Mouse (Mus musculus): ENCODE measurements around the gene Cdyl.

The Cdyl gene

DNA sequence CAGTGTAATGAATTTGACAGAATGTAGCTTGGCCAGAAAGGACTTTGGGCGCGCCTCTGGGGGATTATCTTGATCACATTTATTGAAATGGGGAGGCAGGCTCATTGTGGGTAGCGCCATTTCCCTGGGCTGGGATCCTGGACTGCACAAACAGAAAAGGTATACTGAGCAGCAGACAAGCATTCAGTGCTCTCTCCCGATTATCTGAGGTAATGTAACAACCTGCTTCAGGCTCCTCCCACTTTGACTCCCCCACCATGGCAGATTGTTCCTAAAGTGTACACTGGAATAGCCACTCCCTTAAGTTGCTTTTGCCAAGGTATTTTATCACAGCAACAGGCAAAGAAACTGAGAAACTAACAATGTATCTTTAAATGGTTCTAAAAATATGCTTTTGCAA lies 58.0 kb downstream of the Cdyl start:
- DNase-seq: no peak

DNA sequence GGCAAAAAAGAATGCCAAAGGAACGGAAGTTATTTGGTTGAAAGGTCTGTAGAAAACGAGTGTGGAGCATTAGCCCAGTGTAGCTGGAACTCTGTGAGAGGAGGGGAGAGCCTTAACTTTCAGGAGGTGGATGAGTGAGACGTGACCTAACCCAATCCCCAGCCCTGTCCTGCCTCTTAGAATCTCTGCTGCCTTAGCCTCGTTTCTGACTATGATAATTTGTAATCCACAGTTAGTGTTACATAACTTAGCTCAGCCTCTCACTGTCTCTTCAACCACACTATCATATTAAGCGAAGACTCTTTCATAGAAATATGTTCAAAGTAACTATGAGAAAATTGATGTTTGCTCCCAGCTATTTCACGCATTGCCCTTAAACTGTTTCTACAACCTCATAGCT lies 59.9 kb downstream of the Cdyl start:
- DNase-seq: no peak

DNA sequence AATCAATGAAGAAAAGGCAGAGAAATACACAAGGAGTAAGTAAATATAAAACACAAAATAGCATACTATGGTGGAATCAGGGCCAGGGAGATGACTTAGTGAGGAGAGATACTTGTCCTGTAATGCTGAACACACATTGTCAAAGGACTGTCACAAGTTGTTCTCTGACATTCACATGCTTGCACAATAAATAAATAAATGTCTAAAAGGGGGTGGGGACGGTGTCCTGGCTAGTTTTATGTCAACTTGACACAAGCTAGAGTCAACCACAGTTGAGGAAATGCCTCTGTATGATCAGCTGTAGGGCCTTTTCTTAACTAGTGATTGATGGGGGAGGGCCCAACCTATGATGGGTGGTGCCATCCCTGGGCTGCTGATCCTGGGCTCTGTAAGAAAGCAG lies 63.4 kb downstream of the Cdyl start:
- DNase-seq: no peak

DNA sequence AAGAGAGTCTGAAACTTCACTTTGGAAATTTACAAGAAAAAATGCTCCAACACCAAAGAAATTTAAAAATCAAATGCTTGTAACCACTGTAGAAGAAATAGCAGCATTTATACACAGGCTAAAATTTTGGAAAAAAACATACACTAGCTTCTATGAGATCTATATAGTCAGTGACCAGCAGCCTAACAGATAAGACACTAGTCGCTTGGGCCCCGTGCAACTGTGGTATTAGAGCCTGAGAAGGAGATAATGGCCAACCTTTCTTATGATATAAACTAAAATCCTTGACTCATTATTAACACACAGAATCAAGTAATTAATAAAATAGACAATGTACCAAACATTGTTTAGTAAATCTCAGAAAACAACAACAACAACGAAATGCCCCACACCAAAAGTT lies 66.4 kb downstream of the Cdyl start:
- DNase-seq: peak; percentile 50

DNA sequence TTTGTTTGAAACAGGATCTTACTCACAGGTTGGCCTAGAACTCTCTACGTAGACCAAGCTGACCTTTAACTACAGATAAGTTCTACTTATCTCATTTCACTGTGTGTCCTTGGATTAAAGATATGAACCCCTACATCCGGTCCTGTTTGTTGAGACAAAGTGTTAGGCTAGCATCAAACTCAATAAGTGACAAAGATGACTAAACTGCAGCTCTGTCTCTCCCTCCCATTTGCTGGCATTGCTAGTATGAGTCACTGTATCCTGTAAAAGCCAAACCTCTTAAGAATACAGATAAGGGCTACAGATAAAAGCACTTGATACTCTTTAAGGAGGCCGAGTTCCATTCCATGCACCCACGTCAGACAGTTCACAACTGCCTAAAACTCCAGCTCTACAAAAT lies 72.5 kb downstream of the Cdyl start:
- no peak for DNase-seq

DNA sequence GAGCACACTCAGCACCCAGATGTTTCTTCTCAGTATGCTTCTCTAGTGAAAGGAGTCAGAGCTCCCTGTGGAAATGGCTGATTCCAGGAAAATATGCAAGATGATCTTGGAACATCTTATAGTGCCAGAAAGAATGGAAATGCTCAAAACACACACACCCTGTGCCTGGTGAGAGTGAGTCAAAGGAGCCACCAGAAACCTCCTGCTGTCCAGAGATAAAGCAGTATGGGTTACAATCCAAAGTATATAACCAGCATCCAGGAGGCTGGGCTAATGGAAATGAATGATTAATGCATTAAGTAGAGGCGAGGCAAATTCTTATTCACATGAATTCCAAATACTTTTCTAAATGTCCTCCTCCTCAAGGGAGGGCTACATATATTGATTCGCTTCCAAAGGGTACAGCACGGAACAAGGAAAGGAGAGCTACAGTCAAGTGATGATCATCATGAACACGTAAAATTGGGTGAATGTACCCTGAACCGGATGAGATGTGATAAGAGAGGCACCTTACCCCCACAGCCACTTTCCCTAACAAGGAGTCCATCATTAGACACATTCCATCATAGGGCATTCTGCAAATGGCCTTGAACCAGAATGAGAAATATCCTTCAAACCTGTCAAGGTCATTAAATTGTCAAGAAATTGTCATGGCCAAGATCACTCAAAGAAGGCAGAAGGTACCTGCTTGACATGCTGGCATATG lies 73.4 kb downstream of the Cdyl start:
- peak; percentile 36 for DNase-seq

DNA sequence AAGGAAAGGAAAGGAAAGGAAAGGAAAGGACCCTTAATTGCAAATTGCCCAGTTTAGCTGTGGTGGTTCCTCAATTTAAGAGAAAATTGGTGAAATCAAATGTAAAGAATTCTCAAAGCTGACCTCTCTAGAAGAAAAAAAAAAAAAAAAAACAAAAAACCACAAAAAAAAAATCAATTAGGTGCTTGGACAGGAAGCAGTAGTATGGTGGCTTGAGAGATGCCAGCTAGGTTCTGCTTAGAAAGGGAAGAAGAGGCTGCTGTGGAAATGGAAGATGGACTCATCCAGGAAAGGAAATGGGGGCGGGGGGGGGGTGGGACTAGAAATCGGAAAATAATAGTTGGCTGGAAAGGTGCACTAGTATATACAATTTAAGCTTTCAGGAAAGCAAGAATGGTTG lies 77.9 kb downstream of the Cdyl start:
- no peak for DNase-seq

DNA sequence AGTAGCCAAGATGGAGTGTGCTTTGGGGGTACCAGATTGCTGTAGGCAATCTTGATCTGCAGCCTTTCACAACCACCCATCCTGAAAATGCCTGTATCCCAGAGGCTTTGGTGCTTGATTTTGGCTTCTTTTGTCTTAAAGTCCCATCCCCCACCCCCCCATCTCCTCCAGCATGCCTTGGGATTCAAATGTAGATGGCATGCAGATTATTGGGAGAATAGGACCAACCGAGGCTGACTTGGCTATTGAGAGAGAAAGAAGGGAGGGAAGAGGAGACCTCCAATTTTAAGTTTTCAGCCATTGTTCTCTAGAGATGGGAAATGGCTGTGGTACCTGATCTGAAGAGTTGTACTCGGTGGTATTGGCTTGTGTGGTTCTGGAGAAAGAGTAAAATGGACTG lies 78.6 kb downstream of the Cdyl start:
- no peak for DNase-seq

DNA sequence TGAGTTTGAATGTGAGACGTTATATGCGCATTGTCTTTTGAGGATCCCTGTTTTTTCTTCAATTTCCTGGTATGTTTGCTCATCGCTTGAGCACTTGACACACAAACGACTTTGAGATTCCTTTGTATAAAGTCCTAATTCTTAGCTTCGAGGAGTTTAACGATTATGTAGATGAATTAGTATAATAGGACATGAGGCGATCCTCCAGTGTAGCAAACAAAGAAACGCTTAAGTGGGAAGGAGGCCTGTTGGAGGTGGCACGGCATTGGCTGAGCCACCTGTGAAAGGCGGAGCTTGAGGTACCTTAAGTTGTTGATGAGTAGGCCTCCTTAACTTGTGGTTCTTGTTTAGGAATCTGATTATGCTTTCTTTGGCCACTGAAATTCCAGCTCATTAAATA lies 79.8 kb downstream of the Cdyl start:
- no peak for DNase-seq

DNA sequence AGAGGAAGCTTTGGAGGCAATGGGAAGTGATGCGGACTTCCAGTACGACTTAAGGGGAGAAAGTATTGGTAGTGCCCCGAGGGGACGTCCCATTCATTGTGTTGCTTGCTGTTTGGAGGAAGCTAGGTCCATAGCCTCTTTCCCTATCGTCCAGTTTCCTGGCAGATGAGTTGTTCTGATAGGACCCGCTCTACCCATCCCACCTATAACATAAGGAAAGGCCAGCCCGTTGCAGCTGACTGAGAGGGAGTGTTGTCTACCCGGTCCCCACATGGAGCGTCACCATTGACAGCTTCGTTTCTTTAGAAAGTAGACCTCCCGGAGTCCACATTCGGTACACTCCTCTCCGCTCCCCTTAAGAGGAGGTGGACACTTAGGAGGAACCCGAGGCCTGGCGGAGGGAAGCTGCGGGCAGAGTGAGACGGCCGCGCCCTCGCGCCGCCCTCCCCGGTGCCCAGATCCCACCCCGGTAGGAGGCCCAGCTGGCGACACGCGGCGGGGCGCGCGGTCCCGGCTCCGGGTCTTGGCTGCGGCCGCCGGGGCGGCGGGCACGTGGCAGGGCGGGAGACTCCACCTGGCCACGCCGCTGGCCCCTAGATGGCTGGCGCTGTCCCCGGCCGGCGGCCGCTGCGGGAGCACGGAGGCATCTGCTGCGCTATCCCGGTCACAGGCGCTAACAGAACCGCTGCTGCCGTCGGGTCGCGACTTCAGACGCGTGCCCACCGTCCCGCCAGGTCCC lies 80.8 kb downstream of the Cdyl start:
- DNase-seq: peak; percentile 87

DNA sequence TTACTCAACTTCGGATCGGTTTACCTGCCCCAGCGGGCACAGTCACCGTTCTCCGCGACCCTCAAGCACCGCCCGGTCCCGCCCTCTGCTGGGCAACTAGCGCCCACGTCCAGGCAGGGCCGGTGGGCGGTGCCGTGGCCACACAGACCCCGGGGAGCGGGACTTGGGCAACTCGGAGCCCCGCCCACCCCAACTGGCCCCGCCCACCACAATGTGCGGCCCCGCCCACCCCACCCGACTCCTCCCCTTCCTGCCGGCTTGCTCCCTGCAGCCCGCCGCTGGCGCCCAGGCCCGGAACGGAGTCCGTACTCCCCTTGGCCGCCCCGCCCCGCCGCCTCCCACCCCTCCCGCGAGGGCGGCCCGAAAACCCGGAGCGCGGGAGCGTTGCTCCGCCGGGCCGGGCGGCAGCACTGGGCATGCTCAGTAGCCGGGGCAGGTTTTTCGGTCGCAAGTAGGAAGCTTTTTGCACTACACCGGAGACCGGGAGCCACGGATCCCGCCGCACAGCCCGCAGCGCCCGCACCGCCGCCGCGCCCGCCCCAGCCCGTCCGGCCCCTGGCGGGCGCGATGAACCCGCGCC lies 81.5 kb downstream of the Cdyl start:
- peak; percentile 97 for DNase-seq

DNA sequence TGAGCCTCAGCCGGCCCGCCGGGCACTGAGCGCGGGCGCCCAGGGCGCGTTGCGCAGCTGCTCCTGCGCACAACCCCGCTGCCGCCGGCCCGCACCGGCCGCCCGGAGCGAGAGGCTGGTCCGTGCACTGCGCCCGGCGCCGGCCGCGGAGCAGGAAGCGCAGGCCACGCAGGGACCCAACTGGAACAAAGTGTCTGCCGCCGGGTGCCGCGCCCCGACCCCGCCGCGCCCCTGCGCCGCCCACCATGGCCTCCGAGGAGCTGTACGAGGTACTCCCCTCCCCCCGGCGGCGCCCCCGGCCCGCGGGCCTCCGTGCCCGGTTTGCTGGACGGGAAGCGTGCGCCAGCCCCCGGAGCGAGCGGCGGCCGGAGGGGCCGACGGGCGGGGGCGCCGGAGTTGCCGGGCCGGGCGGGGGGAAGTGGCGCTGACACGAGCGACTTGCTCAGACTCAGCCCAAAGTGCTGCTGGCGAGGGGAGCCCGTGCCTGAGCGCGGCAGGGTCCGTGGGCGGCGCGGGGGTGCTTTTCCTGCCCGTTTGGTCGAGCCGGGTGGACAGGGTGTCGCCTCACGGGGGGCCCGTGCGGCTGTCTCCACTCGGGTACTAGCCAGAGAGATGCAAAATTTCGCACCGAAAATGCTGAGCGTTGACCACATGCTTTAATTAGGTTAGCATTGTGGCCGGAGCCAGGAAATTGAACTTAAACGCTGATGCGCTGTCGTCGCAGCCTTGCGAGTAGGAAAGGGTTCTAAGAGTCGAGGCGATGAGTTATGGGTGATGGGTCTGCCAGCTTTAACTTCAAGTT lies 82.2 kb downstream of the Cdyl start:
- peak; percentile 67 for DNase-seq

DNA sequence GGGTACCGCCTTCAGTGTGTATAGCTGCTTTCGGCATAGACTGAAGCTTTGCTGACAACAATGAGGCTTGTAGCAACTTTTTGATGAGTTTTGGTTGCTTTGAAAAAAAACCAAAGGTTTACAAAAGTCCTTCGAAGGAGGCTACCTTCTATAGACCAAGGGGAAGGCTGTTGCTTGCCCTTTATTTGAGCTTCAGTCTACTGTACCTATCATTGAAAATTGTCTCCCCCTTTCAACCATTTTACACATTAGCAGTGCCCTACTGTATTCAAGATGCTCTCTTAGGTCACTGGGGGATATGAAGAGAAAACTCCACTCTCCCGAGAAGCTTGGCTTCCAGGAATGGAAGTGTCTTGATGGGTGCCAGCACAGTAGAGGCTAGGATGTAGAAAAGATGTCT lies 83.1 kb downstream of the Cdyl start:
- DNase-seq: no peak

DNA sequence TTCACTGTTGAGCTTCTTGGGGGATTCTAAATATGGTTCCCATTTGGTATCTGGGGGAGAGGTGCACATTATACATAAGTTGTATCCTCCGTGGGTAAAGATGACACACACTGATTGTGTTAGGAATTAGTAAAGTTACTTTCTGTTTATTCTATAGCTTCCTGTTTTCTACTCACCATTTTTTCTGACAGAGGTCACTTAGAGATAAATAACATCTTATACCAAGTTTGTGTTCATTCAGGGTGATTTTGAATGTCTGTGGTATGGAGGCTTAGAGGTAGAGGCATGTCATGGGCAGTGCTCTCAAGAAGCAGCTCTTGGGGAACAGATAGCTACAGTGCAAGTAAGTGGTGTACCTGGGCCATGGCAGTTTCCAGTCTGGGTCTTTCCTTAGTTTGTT lies 83.6 kb downstream of the Cdyl start:
- DNase-seq: no peak

DNA sequence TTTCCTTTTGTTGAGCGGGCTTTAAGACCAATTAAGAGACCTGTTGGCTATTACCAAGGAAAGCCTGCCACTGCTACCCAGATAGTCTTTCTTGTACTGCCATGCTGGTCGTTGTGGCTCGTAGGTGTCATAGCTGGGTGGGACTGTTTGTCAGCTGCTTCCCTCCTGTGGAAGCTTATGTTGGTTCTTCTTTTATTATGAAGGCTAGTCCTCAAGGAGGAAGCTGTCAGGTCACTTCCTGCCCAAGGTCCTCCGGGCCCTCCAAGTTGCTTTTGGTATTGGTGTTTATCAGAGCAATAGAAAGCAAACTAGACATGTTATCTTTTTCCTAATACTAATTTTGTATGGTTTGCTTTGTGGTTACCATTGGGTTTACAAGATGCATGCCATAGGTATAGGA lies 89.6 kb downstream of the Cdyl start:
- DNase-seq: no peak

DNA sequence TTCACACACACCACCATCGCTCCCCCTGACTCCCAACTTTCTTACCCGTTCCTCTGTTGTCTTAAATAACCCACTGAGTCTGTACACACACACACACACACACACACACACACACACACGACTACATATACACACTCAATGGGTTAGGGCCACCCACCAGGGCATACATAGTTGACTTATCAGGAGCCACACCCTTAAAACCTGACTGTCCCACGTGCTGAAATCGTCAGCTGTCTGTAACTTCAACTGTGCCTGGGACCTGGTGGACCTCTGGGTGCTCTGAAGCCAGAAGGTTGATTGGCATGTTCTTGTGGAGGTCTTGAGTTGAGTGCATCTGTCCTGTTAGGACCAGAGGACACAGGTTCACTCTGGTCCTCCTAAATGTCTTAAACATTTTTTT lies 90.0 kb downstream of the Cdyl start:
- DNase-seq: no peak

DNA sequence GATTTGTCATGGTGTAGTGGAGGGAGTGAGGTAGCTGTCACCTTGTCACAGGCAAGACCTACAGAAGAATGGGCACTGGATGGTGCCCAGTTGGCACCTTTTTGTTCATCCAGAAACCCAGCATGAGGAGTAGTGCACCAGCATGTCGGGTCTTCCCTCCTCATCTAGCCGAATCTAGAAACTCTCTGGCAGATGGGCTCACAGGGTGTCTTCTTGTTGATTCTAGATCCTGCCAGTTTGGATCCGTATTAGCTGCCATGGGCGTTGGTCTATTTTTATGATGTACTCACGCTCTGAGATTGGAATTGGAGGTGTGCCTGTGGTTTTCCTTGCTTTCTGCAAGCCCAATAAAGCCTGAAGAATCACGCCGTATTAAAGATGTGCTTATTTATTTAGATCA lies 92.4 kb downstream of the Cdyl start:
- no peak for DNase-seq

DNA sequence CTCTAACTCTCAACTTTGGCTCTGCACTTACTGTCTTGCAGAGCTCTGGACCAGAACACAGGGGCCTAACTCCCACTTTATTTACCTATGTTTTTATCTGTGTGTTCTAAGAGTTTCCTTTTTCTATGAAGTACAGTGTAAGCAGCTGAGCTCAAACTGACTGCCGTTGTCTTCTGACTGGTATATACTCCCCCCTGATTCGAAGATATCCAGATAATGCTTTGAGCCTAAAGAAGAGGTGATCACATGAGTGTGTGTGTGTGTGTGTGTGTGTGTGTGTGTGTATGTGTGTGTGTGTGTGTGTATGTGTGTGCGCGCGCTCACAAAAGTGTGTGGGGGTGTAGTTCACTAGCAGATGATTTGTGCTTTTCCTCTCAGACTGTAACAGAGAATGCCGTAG lies 95.4 kb downstream of the Cdyl start:
- no peak for DNase-seq

DNA sequence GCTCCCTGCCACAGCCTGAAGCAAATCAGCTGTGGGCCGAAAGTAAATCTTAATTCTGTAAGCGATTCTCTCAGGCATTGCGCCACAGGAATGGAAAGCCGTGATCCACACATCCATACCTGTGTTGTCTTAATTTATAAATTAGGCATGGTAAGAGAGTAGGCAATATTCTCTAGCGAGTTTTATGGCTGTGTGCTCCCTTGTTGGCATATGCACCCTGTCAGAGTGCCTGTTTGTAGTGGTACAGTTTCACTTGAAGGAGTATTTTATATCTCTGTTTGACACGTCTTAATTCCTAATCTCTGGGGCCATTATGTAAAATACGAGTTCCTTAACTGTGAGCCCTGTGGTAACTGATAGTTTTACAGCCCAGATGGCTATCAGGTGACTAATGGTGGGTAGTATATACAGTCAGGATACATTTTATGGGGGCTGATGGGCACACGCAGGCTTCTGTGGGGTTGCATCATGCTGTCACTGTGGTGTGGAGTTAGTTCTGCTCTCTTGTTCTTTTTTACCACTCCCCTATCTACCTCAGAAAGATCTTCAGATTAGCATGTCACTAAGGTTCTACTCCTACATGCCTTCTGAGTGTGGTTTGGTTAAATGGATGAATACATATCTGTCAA lies 96.1 kb downstream of the Cdyl start:
- DNase-seq: no peak

DNA sequence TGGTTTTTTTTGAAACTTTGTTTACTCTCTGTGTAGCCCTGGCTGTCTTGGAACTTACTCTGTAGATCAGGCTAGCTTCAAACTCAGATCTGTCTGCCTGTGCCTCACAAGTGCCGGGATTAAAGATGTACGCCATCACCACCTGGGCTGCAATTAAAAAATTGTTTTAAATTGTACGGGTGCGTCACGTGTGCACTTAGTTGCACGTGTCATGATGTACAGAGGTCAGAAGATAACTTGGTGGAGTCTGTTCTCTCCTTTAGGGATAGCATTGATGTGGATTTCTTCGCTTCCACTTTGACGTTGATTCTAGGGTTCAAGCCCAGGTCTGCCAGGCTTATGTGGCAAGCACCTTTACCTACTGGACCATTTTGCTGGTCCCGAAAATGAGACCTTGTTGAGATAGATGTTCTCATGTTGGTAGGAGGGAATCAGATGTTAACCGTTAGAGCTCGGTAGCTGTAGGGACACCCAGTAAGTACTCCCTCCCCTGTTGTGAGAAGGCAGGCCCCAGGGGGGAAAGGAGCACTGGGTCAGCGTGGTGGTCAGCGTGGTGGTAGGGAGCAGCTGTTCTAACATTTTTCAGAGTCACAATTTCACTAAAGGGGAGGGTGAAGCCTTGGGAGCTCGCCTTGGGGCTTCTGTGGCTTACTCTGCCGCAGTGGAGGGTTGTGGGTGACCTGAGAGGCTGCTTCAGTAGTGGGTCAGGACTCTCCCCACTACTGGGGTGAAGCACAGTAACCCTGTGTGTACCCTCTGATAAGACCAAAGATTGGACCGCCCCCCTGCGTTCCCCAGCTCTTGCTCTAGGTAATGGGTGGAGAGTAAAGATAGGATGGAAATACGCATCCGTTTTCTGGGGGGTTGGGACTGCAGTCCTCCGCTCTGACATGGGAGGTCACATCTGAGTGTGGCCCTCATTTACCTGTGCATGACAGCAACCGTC lies 97.0 kb downstream of the Cdyl start:
- DNase-seq: peak; percentile 84

DNA sequence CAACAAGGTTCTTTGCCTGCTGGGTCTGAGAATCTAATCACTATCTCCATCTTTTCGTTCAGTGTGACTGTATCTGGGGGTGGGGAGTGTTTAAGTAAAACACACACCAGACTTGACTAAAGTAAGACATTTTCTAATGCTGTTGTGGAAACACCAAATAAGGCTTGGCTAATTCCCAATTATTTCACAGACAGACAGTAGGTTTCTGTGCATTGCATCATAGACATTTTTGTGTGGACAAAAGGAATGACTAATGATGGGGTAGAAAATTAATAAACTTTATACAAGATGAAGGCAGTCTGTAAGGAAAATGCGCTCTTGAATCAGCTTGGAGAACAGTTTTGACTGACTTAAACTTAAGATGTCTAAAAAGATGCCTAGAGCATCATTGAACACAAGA lies 100.7 kb downstream of the Cdyl start:
- no peak for DNase-seq

DNA sequence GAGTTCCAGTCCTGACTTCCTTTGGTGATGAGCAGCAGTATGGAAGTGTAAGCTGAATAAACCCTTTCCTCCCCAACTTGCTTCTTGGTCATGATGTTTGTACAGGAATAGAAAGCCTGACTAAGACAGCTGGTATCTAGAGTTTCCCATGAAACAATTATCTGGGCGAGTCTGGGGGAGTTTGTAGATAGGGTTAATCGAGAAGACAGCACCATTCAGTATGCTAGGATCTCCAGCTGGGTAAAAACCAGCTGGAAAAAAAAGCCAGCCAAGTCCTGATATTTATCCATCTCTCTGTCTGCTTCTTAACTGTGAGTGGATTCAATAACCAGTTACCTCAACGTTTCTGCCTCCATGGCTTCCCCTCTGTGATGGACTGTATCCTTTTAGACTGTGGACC lies 104.9 kb downstream of the Cdyl start:
- DNase-seq: no peak

Data from liver (tissue).